In genomic region chr9:7470262-7470661, GRCm38 (mm10) we compare ENCODE assay signal across 18 mouse cellular contexts. TPM values are rescaled to one million over a fixed set of nuclear protein-coding genes. Genes with fewer than 3 reads are reported as not detected.
"Had no signal": no experiment of that assay in that cellular context is flagged by ENCODE, and none has a peak within 500 bp of the region (broad histone marks: within the 10 kb centered on the region; RNA-seq: fewer than 3 reads in every experiment).

No protein-coding gene starts in this region.

- DNase-seq: cerebellum, adult 9-10 months; cerebellum, adult 9-11 months; cerebellum, postnatal 10 days; cerebellum, postnatal 14 days; cerebellum, postnatal 25 days; embryo, embryonic 11 days; forebrain, postnatal 0 days; gastrocnemius, adult 2 months; gastrocnemius, postnatal 10 days; gastrocnemius, postnatal 25 days; gastrocnemius, postnatal 36 days; heart, adult 2 months had no signal

RNA-seq across cellular contexts. Expression of gene Mmp3, which starts 24.6 kb away (rescaled TPM):
- total RNA-seq: common myeloid progenitor, adult 5-6 weeks; forebrain, postnatal 0 days; granulocyte monocyte progenitor cell, adult 5-6 weeks had no signal

RNA-seq across cellular contexts. Expression of gene Mmp10, which starts 31.9 kb away (rescaled TPM):
- total RNA-seq: common myeloid progenitor, adult 5-6 weeks; forebrain, postnatal 0 days; gastrocnemius, adult 18-20 months; gastrocnemius, adult 2 months; gastrocnemius, adult 8-10 months; gastrocnemius, postnatal 10 days; gastrocnemius, postnatal 25 days; gastrocnemius, postnatal 36 days; gastrocnemius, postnatal 4 days; granulocyte monocyte progenitor cell, adult 5-6 weeks; heart, adult 2 months; heart, adult 8-10 months had no signal
